Mouse (Mus musculus) heart, postnatal 10 days (tissue): Measurements from ENCODE around the gene Ncam1. TPM values are rescaled to one million over a fixed set of nuclear protein-coding genes. Genes with fewer than 3 reads are reported as not detected.
A peak's percentile ranks its signal among the peaks of the same experiment; 100 is the strongest.

Experiments
- DNase-seq, 2 experiments: peaks; one replicate each; pipeline ENCODE4 v3.0.0; 2021
- intact Hi-C: fragments of 180-260 bp; cut with DNase I; formaldehyde crosslinking; loops from one replicate; pipeline ENCODE4 v1.15.1; 2025
- total RNA-seq, 2 experiments: library from RNA; stranded (reverse); gene quantifications; 2 replicates each; pipeline ENCODE4 v1.2.3; 2021

Ncam1 gene
- total RNA-seq: 10 to 100 TPM; 28.3 to 29.5 TPM

DNA sequence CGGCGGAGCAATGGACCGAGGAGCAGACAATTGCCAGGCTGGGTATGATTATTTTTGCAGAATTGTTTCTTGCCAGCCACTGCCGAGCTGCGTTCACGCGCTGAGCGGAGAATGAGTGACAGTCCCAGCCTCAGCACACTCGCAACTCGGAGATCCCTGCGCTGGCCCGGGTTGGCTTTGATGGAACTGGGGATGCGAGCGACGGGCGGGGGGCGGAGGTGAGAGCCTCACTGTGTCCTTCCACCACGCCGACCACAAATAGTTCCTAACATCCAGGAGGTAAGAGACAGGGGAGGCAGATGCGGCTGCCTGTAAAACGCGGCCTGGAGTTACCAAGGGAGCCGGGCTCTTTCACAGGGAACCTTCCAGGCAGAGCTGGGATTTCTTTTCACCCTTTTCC is at the start of gene Ncam1:
TSS of gene Ncam1 (minus strand) at position 120 of the 400 bp plus-strand sequence.
- DNase-seq: peak; percentile 88 to 90
- intact Hi-C loops: no loop called here

DNA sequence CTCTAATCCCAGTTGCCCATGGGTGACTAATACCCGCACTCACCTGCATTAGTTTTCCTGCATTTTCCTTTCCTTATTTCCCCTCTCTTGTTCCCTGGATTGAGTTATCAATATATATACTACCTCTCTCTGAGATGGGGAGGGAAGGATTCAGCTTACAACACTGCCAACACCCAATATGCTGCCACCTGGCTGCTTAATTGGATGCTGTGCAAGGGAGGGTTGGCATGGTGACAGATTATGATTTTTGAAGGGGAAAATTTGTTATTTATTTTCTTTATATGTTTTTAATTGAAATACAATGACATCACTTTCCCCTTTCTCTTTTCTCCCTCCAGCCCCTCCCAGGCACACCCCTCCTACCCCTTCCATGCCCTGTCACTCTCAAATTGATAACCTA is 35.3 kb upstream of the Ncam1 start:
- no peak for DNase-seq
- intact Hi-C loops: no loop called here

DNA sequence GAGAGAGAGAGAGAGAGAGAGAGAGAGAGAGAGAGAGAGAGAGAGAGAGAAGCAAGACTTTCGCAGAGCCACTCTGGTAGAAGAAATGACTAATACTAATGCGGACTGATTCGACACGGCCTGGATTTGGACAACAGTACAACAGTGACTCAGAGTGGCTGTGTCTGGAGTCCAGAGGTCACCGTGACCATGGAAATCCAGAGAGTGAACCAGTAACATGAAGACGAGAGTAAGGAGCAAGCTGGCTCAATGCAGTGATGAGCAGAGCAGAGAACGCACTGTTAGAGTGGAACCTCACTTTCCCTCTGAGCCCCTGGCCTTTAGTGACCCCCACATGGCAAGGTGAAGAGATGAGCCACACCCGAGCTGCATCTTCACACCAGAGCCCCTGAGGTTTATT is 28.9 kb upstream of the Ncam1 start:
- intact Hi-C loops: no loop called here
- no peak for DNase-seq

GRCm38 (mm10) chr9:49816115-49816650 is 17.5 kb upstream of the Ncam1 start:
- DNase-seq: peak; percentile 12 to 22
- intact Hi-C loops: no loop called here

GRCm38 (mm10) chr9:49814442-49814841 is 15.7 kb upstream of the Ncam1 start:
- intact Hi-C loops: no loop called here
- no peak for DNase-seq

DNA sequence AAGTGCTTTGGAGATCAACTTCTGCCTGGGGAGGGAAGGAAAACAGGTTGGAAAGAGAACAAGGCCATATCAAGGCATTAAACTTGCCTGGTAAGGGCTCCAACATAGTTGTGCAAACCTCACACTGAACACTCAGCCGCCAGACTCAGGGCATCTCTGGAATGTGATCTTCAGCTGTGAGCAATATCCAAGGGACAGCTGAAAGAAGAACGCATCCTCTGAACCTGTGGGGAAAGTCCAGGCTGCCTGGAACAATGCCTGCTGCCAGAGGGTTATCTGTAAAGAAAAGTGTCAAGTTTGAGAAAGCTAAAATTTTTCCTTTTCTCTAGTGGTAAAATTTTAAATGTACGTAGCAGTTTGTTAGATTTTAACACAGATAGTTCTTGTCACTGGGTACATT is 4.5 kb upstream of the Ncam1 start:
- intact Hi-C loops: loop anchor here (5.0 kb wide), 1 partner anchor 369 kb away; no protein-coding TSS in a partner anchor
- DNase-seq: no peak

- DNase-seq: peak; percentile 58 to 69
- intact Hi-C loops: no loop called here
These were observed 729 bp downstream of the Ncam1 start for GRCm38 (mm10) chr9:49797821-49798571.

- no peak for DNase-seq
- intact Hi-C loops: no loop called here
These were observed 1.3 kb downstream of the Ncam1 start for GRCm38 (mm10) chr9:49797508-49797820.

GRCm38 (mm10) chr9:49796618-49797507 is 1.9 kb downstream of the Ncam1 start:
- DNase-seq: peak; percentile 73 to 76
- intact Hi-C loops: no loop called here

GRCm38 (mm10) chr9:49795881-49796280 is 2.8 kb downstream of the Ncam1 start:
- intact Hi-C loops: no loop called here
- no peak for DNase-seq

- DNase-seq: no peak
- intact Hi-C loops: no loop called here
These were observed 4.7 kb downstream of the Ncam1 start for GRCm38 (mm10) chr9:49793987-49794550.

GRCm38 (mm10) chr9:49793241-49793640 is 5.5 kb downstream of the Ncam1 start:
- intact Hi-C loops: no loop called here
- no peak for DNase-seq

- intact Hi-C loops: no loop called here
- no peak for DNase-seq
These were observed 6.1 kb downstream of the Ncam1 start for GRCm38 (mm10) chr9:49792646-49793045.

DNA sequence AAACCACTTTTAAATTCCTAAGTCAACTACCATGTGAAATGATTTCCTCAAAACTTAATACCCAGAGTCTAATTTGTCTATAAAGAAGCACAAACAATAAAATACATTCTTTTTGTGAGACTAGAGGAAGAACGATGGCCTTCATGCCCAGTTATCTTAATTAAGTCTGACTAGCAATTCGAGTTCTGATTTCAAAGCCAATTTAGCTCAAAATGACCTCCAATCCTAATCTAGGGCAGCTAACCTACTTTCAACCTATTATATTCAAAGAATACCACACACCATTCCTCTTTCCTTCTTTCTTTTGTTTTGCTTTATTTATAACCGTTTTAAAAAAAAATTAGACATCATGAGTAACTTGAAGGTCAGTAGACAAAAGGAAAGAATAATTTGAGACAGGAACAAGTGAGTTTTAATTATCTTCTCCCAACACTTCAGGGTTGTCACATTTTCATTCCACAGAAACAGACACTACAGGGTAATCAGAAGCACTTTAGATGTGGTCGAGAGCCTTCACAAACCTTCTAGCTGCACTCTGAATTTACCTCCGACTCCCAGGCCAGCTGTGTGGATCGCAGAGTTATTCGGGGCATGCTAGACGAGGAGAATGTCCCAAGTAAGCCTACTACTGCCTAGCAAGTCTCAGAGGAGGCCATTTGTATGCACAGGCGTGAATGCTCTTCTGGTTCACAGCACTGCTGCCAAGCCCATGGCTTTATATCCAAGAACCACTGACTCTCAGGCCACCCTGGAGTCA is 17.5 kb downstream of the Ncam1 start:
- intact Hi-C loops: no loop called here
- peak; percentile 16 to 21 for DNase-seq

DNA sequence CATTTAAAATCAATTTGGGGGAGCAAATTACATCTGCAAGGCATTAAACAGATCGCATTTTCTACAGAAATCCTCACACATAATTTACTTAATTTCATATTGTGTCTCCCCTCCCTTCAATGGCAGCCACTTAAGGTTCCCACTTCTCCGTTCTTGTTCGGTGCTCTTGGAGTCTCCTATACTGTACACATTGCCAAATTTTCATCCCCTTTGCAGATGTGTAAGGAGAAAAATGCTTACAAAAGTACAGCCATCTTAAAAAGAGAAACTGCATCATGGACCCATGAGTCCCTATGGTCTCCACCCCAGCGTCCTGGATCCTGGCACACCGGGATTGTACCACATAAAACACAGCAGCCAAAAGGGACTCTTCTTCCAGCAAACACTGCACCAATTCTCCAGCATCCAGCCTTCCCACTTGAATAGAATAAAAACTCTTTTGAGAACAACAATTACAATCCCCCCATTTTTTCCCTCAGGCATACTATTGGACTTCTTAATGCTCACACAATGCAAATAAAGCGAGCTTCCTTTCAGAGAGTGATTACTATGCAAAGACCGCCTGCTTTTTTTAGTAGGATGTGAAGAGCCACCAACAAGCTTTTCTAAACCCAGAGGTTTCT is 21.6 kb downstream of the Ncam1 start:
- DNase-seq: no peak
- intact Hi-C loops: no loop called here

DNA sequence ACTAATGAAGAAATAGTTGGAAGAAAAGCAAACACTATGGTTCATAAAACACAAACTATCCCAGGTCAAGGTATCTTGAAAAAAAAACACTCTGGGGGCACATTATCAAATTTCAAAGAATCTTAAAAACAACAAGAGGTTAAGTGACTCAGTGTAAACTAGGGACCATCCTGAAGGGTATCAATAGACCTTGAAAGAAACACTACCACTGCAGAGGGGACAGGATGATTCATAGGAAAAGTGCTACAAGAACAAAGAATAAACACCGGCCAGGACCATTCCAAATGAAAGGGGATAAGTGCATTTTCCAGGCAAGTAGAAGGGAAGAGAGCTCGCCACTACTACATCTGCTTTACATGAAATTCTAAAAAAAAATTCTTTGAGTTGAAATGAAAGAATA is 32.1 kb downstream of the Ncam1 start:
- intact Hi-C loops: no loop called here
- DNase-seq: no peak

- DNase-seq: no peak
- intact Hi-C loops: no loop called here
These were observed 38.2 kb downstream of the Ncam1 start for GRCm38 (mm10) chr9:49760571-49760970.

- intact Hi-C loops: no loop called here
These were observed 40.3 kb downstream of the Ncam1 start for GRCm38 (mm10) chr9:49758436-49758835.

DNA sequence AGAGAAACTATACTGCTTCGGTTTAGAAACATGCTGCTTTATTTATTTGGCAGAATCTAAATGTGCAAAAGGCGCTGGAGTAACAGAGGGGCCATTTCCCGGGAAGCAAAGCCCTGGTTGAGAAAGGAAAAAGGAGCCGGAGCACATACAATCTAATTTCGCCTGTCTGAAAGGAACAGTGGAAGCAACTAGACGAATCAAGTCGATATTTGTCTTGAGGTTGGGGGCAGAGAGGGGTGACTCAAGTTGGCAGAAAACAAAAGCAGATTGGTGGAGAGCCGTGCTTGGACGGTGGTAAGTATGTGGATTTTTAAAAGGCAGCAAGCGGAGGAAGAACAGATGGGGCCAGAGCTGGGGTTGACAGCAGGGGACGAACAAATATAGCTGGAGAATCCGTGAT is 40.7 kb downstream of the Ncam1 start:
- intact Hi-C loops: no loop called here
- DNase-seq: no peak

More at GRCm38 (mm10) chr9:49758436-49758835, 40.3 kb downstream of the Ncam1 start:
- peak in 1 of 2 experiments; percentile 45 for DNase-seq

DNA sequence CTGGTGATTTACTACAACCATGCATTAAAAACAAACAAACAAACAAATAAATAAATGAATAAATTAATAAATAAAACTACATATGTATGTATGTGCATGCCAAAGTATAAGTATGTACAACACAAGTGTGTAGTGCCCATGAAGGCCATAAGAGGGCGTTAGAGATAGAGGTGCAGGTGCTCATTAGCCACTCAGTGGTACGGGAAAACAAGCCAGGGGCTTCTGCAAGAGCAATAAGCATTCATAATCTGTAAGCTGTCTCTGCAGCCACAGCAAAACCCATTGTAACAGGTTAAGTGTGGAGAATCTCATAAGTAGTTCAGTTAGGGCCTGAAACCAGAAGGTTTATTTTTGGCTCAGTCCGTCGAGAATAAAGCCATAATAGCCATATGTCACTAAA is 41.1 kb downstream of the Ncam1 start:
- intact Hi-C loops: no loop called here
- DNase-seq: no peak
